Mouse (Mus musculus): ENCODE data around the gene Gna12.

DNA sequence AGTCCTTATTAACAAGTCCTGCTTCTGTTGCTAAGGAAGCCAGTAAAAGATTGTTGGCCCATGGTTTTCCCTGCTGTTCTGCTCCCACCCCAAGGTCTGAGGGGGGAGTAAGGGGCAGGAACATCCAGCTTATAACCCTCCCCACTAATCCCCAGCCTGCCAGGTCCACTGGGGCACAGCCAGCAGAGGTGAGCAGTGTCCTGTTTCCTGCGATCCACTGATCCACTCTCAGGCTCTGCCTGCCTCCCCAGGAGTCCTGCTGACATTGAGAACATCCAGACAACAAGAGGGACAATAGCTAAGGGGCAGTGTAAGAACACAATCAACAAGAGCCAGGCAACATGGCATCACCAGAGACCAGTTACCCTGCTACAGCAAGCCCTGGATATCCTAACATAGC lies 3.4 kb downstream of the Gna12 start:
- TF ChIP-seq CTCF (IDR thresholded peaks at IDR 0.05; ENCODE audit: low read depth), result no peak
- TF ChIP-seq EP300 (IDR thresholded peaks at IDR 0.05; ENCODE audit: low read depth), result no peak
